Mouse (Mus musculus) heart, adult 2 months (tissue): Measurements from ENCODE around the gene Hsbp1. TPM values are rescaled to one million over a fixed set of nuclear protein-coding genes. Genes with fewer than 3 reads are reported as not detected.

ENCODE experiments used
- DNase-seq, 2 experiments: peaks; one replicate each; pipeline ENCODE4 v3.0.0; 2021
- H3K27ac ChIP-seq: fragments of 200-600 bp; 2 replicates; pipeline ENCODE4 v1.8.1; 2022
- H3K27me3 ChIP-seq: fragments of 200-500 bp; 2 replicates; pipeline ENCODE4 v1.6.1; 2012; ENCODE audit warnings: mild to moderate bottlenecking, low read length, inconsistent platforms, mixed read lengths; ENCODE audit not compliant: control insufficient read depth, insufficient read depth
- H3K36me3 ChIP-seq: fragments of 200-500 bp; 2 replicates; pipeline ENCODE4 v1.6.1; 2012; ENCODE audit warnings: low read length, inconsistent platforms; ENCODE audit not compliant: control insufficient read depth, insufficient read depth
- H3K4me1 ChIP-seq: fragments of 200-500 bp; 2 replicates; pipeline ENCODE4 v1.6.1; 2011; ENCODE audit warnings: low read length; ENCODE audit not compliant: control insufficient read depth, insufficient read depth
- H3K4me3 ChIP-seq: fragments of 200-600 bp; 2 replicates; pipeline ENCODE4 v1.8.1; 2022
- H3K79me2 ChIP-seq: fragments of 200-500 bp; replicated peaks from 2 replicates; pipeline ENCODE4 v1.6.1; 2012; ENCODE audit warnings: mild to moderate bottlenecking, inconsistent platforms, low read length, moderate library complexity, mixed read lengths; ENCODE audit not compliant: control insufficient read depth, insufficient read depth
- H3K9ac ChIP-seq: fragments of 200-500 bp; 2 replicates; pipeline ENCODE4 v1.6.1; 2012; ENCODE audit warnings: low read depth, mild to moderate bottlenecking, control low read depth, inconsistent platforms, low read length, mixed read lengths
- CTCF ChIP-seq: fragments of 200-600 bp; IDR thresholded peaks from 2 replicates; pipeline ENCODE4 v1.8.1; 2022; ENCODE audit warnings: antibody characterized with exemption, mild to moderate bottlenecking, moderate library complexity
- EP300 ChIP-seq: fragments of 200-500 bp; IDR thresholded peaks from 2 replicates; pipeline ENCODE4 v1.6.1; 2011; ENCODE audit warnings: low read depth, low read length, control low read depth; ENCODE audit not compliant: insufficient read depth
- POLR2A ChIP-seq: fragments of 200-500 bp; IDR thresholded peaks from 2 replicates; pipeline ENCODE4 v1.6.1; 2011; ENCODE audit warnings: mild to moderate bottlenecking, low read depth, low read length, control low read depth; ENCODE audit not compliant: insufficient read depth
- WGBS: fragments of 180-500 bp; shearing (Covaris S2); methylation state at CpG from one replicate; pipeline ENCODE4 v1.1.7; 2018; 5-methylcytosine and 5-hydroxymethylcytosine counted together
- intact Hi-C: fragments of 180-260 bp; cut with DNase I; formaldehyde crosslinking; loops from one replicate; pipeline ENCODE4 v1.15.1; 2025
- polyA plus RNA-seq: library from polyadenylated mRNA; depleted of rRNA; stranded (reverse); fragments of >200 nt; gene quantifications from 2 replicates; pipeline ENCODE4 v1.2.3, GENCODE M21; 2012
- total RNA-seq, 2 experiments: library from RNA; stranded (reverse); gene quantifications; 2 replicates each; pipeline ENCODE4 v1.2.3; 2021

Hsbp1 gene
- total and polyA plus RNA-seq, 3 experiments = 132 to 159 (median 148) TPM

- H3K4me3 ChIP-seq = no peak overlapping the region
- 68% methylated on average over 7 of the region's 7 CpGs for WGBS
- TF ChIP-seq POLR2A (no peak), CTCF (no peak), EP300 (no peak)
Measured at GRCm38 (mm10) chr8:119378476-119378875, 34.2 kb downstream of the Hsbp1 start.

DNA sequence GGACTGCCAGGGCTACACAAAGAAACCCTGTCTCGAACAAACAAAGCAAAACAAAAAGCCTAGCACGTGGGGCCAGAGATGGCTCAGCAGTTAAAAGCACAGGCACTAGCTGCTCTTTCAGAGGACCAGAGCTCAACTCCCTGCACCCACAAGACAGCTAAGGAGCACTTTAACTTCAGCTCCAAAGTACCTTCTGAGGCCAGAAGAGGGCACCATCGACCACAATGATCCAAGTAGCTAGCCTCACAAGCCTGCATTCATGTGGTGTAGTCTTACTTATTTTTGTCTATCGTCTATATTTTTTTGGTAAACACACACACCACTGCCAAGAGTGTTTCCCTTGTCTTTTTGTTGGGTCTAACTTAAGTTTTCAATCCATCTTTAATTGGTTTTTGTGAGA lies 36.3 kb downstream of the Hsbp1 start:
- no peak for DNase-seq
- TF ChIP-seq EP300 (no peak), CTCF (peak; percentile 76), POLR2A (no peak)
- 27% methylated on average over 4 of the region's 4 CpGs for WGBS
- intact Hi-C loops = loop anchor here (5.0 kb wide), 1 partner anchor 308 kb away; no protein-coding TSS in a partner anchor
- no peak overlapping the region for H3K9ac ChIP-seq
- no peaks in the 10 kb centered on the region for H3K79me2 ChIP-seq
- no peak overlapping the region for H3K4me3 ChIP-seq
- no peaks in the 10 kb centered on the region for H3K36me3 ChIP-seq
- no peaks in the 10 kb centered on the region for H3K27me3 ChIP-seq
- H3K4me1 ChIP-seq = no peaks in the 10 kb centered on the region
- H3K27ac ChIP-seq = no peak overlapping the region

More at GRCm38 (mm10) chr8:119378476-119378875, 34.2 kb downstream of the Hsbp1 start:
- no peaks in the 10 kb centered on the region for H3K79me2 ChIP-seq
- no peak overlapping the region for H3K27ac ChIP-seq
- no peak overlapping the region for H3K9ac ChIP-seq
- no peaks in the 10 kb centered on the region for H3K4me1 ChIP-seq
- H3K27me3 ChIP-seq = no peaks in the 10 kb centered on the region
- intact Hi-C loops = no loop called here
- no peak for DNase-seq
- H3K36me3 ChIP-seq = no peaks in the 10 kb centered on the region

DNA sequence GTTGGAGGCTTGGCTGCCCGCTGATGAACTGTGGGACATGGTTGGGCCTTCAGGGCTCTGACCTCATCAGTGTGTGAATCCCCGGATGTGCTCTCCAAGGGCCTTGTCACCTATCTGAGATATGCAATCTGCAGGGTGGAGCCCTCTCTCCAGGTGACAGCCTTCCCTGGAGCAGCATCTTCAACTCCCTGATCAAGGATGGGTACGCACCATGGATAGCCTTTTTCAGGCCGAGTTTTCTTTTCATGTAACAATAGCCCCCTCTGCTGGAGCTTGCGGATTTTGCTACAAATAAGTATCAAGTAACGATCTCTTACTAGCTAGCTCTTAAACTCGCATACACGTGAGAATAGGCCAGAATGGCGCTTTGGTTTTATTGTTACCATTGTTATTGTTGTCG lies 40.2 kb downstream of the Hsbp1 start:
- DNase-seq = peak; percentile 42 to 60
- intact Hi-C loops = loop anchor here (1.0 to 5.0 kb wide), 3 partner anchors 73 to 312 kb away; no protein-coding TSS in a partner anchor
- Histone ChIP-seq H3K27me3 (no peaks in the 10 kb centered on the region), H3K27ac (no peak overlapping the region), H3K9ac (no peak overlapping the region), H3K79me2 (no peaks in the 10 kb centered on the region), H3K4me1 (no peaks in the 10 kb centered on the region), H3K4me3 (no peak overlapping the region), H3K36me3 (no peaks in the 10 kb centered on the region)
- WGBS = 17% methylated on average over 10 of the region's 10 CpGs
- TF ChIP-seq CTCF (peak; percentile 81), EP300 (no peak)

DNA sequence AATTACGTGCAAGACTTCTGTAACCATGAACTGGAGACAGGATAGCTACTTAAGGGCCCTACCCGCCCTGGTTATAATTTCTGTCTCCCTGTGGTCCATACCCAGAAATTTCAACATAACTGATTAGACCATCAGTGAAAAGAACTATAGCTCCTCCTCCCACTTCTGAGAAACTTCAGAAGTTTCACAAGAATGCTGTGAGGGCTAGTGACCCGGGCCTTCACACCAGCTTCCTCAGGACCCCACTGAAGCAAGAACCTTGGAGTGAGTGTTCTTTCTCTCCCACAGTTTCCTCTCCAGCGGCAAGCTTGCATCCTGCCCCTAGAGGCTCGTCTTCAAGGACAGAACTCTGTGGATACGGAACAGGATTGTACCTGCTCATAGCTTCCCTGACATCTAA lies 41.6 kb downstream of the Hsbp1 start:
- WGBS = 56% methylated on average over 6 of the region's 6 CpGs
- intact Hi-C loops = no loop called here
- no peak overlapping the region for H3K27ac ChIP-seq
- H3K79me2 ChIP-seq = no peaks in the 10 kb centered on the region
- no peaks in the 10 kb centered on the region for H3K36me3 ChIP-seq
- no peak for TF ChIP-seq EP300
- TF ChIP-seq POLR2A = no peak
- TF ChIP-seq CTCF = no peak
- no peak for DNase-seq
- no peak overlapping the region for H3K4me3 ChIP-seq
- no peaks in the 10 kb centered on the region for H3K27me3 ChIP-seq
- H3K4me1 ChIP-seq = no peaks in the 10 kb centered on the region
- H3K9ac ChIP-seq = no peak overlapping the region

GRCm38 (mm10) chr8:119386988-119387387 lies 42.7 kb downstream of the Hsbp1 start:
- H3K79me2 ChIP-seq = no peaks in the 10 kb centered on the region
- H3K9ac ChIP-seq = no peak overlapping the region
- TF ChIP-seq CTCF = no peak
- no peak for TF ChIP-seq POLR2A
- no peak for TF ChIP-seq EP300
- no peaks in the 10 kb centered on the region for H3K36me3 ChIP-seq
- no peaks in the 10 kb centered on the region for H3K27me3 ChIP-seq
- intact Hi-C loops = no loop called here
- no peaks in the 10 kb centered on the region for H3K4me1 ChIP-seq
- 78% methylated on average over 6 of the region's 6 CpGs for WGBS
- H3K4me3 ChIP-seq = no peak overlapping the region
- H3K27ac ChIP-seq = no peak overlapping the region
- no peak for DNase-seq

DNA sequence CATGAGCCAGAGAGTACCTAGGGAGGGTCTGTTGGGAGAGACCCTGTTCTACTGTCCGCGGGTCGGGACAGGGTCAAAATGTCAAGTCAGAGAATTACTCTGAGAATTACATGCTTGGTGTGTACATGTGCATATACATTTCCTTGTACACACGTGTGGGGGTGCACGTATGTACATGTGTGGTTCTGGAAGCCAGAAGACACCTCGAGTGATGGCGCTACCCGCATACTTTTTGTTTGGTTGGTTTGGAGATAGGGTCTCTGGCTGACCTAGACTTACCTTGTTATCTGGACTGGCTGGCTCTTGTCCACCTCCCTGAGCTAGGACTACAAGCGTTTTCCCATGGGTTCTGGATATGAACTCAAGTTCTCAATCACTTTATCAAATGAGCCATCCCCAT lies 49.8 kb downstream of the Hsbp1 start:
- no peaks in the 10 kb centered on the region; the same call in 1 of the 2 replicates for H3K79me2 ChIP-seq
- H3K27ac ChIP-seq = peak overlapping the region; percentile 94
- DNase-seq = no peak
- H3K36me3 ChIP-seq = peaks cover 4% of the 10 kb centered on the region; the same call in 1 of the 2 replicates
- TF ChIP-seq POLR2A = no peak
- TF ChIP-seq CTCF = no peak
- no peak for TF ChIP-seq EP300
- intact Hi-C loops = loop anchor here (5.0 kb wide), 1 partner anchor 47 kb away; no protein-coding TSS in a partner anchor
- no peaks in the 10 kb centered on the region for H3K27me3 ChIP-seq
- WGBS = 60% methylated on average over 9 of the region's 9 CpGs
- H3K4me3 ChIP-seq = peak overlapping the region; percentile 91
- H3K9ac ChIP-seq = peak overlapping the region; percentile 58
- H3K4me1 ChIP-seq = peaks cover 10% of the 10 kb centered on the region
